Mouse (Mus musculus): ENCODE measurements at regions not wholly inside any gene's neighbourhood (a gene's known extent, or its start where the extent isn't known, plus 50 kb on each side); places are given as distances from the start of the nearest gene placed in this dataset.

DNA sequence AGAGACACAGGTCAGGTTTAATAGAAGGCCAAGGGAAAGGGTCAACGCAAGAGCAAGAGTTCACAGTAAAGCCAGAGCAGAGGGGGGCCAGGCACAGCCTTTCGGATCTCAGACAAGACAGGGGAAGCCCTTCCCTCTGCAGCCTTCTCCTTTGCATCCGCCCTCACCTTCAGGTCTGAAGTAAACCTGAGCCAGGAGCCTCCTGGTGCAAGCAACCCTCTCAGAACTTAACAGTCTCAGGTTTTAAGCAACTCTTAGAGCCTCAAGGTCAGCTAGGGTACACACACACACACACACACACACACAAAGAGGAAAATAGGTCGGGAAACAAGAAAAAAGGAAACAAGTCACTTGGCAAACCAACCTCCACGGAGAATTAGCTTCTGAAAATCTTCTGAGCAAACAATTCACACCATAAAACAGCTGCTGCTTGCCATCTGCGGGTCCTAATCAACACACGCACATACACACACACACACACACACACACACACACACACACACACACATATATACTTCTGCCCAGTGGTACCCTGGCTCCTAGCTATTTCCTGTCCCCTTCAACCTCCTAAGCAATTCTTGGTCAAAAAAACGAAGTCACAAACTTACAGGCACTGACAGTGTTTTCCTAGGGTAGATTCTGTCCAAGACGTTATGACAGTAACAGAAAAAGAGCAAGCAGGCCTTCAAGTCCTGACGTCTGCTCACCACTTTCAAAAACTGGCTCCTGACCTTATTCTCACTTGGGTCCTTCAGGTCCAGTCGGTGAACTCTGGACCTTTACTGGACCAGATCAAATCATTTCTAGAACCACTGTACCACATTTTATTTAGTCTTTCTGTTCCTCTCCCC, 196.4 kb downstream of the Sox4 start:
- Histone ChIP-seq H3K9me3 (replicated peaks; ENCODE audit: insufficient read depth, low read length) (no peaks in the 10 kb centered on the region), H3K27me3 (ENCODE audit: control insufficient read depth in 1 of 2, insufficient read depth in 2 of 2, low read length in 2 of 2) (no peaks in the 10 kb centered on the region), H3K4me3 (ENCODE audit: control insufficient read depth in 1 of 2, insufficient read depth in 1 of 2, low read depth in 2 of 2, low read length in 2 of 2) (no peak overlapping the region), H3K79me2 (ENCODE audit: control insufficient read depth, insufficient read depth, low read length, poor library complexity) (no peaks in the 10 kb centered on the region), H3K4me1 (ENCODE audit: control insufficient read depth in 1 of 2, insufficient read depth in 2 of 2, low read length in 2 of 2) (no peaks in the 10 kb centered on the region), H3K9ac (ENCODE audit: control insufficient read depth, low read depth, low read length, poor library complexity, severe bottlenecking) (no peak overlapping the region), H3K36me3 (ENCODE audit: control insufficient read depth in 1 of 2, insufficient read depth in 2 of 2, low read length in 2 of 2) (no peaks in the 10 kb centered on the region), H3K27ac (ENCODE audit: control insufficient read depth, low read depth, low read length) (no peak overlapping the region)
- DNase-seq (ENCODE audit: low read depth, low spot score), result no peak
- TF ChIP-seq TAL1 (IDR thresholded peaks at IDR 0.05; ENCODE audit: low read length), result no peak
- TF ChIP-seq CHD2 (IDR thresholded peaks at IDR 0.05; ENCODE audit: low read length), result no peak
- TF ChIP-seq GATA1 (IDR thresholded peaks at IDR 0.05; ENCODE audit: low read depth, low read length), result no peak

DNA sequence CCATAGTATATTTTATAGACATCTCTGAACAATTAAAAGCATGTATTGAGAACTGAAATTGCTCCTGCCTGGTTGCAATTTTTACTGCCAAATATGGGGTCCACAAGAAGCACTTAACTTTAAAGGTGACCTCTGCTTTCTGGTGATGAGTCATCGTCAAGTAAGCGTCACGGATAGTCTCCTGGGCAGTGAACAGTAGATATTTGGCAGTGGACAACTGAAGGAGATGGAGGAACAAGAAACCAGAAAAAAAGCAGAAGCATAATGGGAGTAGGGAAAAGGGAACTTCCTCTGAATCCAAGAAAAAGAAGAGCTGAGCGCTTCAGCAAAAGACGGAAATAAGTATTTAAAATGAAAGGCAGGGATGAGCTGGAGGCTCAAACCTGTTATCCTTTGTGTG, 199.3 kb downstream of the Sox4 start:
- H3K27ac ChIP-seq (ENCODE audit: control insufficient read depth, low read depth, low read length), result no peak overlapping the region
- DNase-seq (ENCODE audit: low read depth, low spot score), result no peak
- H3K9ac ChIP-seq (ENCODE audit: control insufficient read depth, low read depth, low read length, poor library complexity, severe bottlenecking), result no peak overlapping the region
- H3K36me3 ChIP-seq (ENCODE audit: control insufficient read depth in 1 of 2, insufficient read depth in 2 of 2, low read length in 2 of 2), result no peaks in the 10 kb centered on the region
- H3K79me2 ChIP-seq (ENCODE audit: control insufficient read depth, insufficient read depth, low read length, poor library complexity), result no peaks in the 10 kb centered on the region
- no peak overlapping the region for H3K4me3 ChIP-seq (ENCODE audit: control insufficient read depth in 1 of 2, insufficient read depth in 1 of 2, low read depth in 2 of 2, low read length in 2 of 2)
- no peaks in the 10 kb centered on the region for H3K27me3 ChIP-seq (ENCODE audit: control insufficient read depth in 1 of 2, insufficient read depth in 2 of 2, low read length in 2 of 2)
- no peaks in the 10 kb centered on the region for H3K4me1 ChIP-seq (ENCODE audit: control insufficient read depth in 1 of 2, insufficient read depth in 2 of 2, low read length in 2 of 2)
- no peaks in the 10 kb centered on the region for H3K9me3 ChIP-seq (replicated peaks; ENCODE audit: insufficient read depth, low read length)
- TF ChIP-seq ZKSCAN1 (IDR thresholded peaks at IDR 0.05; ENCODE audit: low read depth, low read length), result no peak
- no peak for TF ChIP-seq POLR2AphosphoS5 (IDR thresholded peaks at IDR 0.05; ENCODE audit: borderline replicate concordance, low read depth, low read length)
- TF ChIP-seq CHD2 (IDR thresholded peaks at IDR 0.05; ENCODE audit: low read length), result no peak
- no peak for TF ChIP-seq ELF1 (IDR thresholded peaks at IDR 0.05; ENCODE audit: low read depth, low read length)
- no peak for TF ChIP-seq TAL1 (IDR thresholded peaks at IDR 0.05; ENCODE audit: low read length)
- TF ChIP-seq UBTF (IDR thresholded peaks at IDR 0.05; ENCODE audit: borderline replicate concordance, insufficient read depth, low read depth, low read length), result no peak
- TF ChIP-seq GATA1 (IDR thresholded peaks at IDR 0.05; ENCODE audit: low read depth, low read length), result no peak
- no peak for TF ChIP-seq MYC (IDR thresholded peaks at IDR 0.05; ENCODE audit: low read depth, low read length)
- no peak for TF ChIP-seq SIN3A (IDR thresholded peaks at IDR 0.05; ENCODE audit: low read length)
- no peak for TF ChIP-seq NELFE (IDR thresholded peaks at IDR 0.05; ENCODE audit: low read depth, low read length)
- TF ChIP-seq GABPA (IDR thresholded peaks at IDR 0.05; ENCODE audit: low read depth, low read length), result no peak
- no peak for TF ChIP-seq HCFC1 (IDR thresholded peaks at IDR 0.05; ENCODE audit: low read depth, low read length)

Measured in MEL (cell line).